Mouse (Mus musculus) 3T3-L1 (cell line): ENCODE results near the gene Taf1a.
"Not testable (repeated sequence)": the region's sequence is repeated elsewhere in the genome, so short reads cannot be mapped to it uniquely, and the experiment has no call there.

ENCODE experiments used
- DNase-seq: peaks from one replicate; pipeline ENCODE4 v3.0.0-alpha.2; 2015; ENCODE audit warnings: low read depth, low spot score

The Taf1a gene

GRCm38 (mm10) chr1:183388426-183389406 is at the start of gene Taf1a:
Taf1a (plus strand) TSS chr1:183388981.
- DNase-seq, result peak; percentile 98

- DNase-seq, result not testable (repeated sequence)
Observed at GRCm38 (mm10) chr1:183342902-183343301, 45.9 kb upstream of the Taf1a start.

GRCm38 (mm10) chr1:183344886-183345816 is 43.6 kb upstream of the Taf1a start:
- DNase-seq, result peak; percentile 90

GRCm38 (mm10) chr1:183345817-183346195 is 43.0 kb upstream of the Taf1a start:
- peak; percentile 11 for DNase-seq

GRCm38 (mm10) chr1:183349840-183350239 is 38.9 kb upstream of the Taf1a start:
- peak; percentile 95 for DNase-seq

GRCm38 (mm10) chr1:183358901-183359300 is 29.9 kb upstream of the Taf1a start:
- no peak for DNase-seq

GRCm38 (mm10) chr1:183362301-183362700 is 26.5 kb upstream of the Taf1a start:
- DNase-seq, result no peak

GRCm38 (mm10) chr1:183362729-183363576 is 25.8 kb upstream of the Taf1a start:
- DNase-seq, result no peak

GRCm38 (mm10) chr1:183363577-183363867 is 25.3 kb upstream of the Taf1a start:
- no peak for DNase-seq

- no peak for DNase-seq
Observed at GRCm38 (mm10) chr1:183366361-183366760, 22.4 kb upstream of the Taf1a start.

- peak; percentile 29 for DNase-seq
Observed at GRCm38 (mm10) chr1:183368601-183369400, 20.0 kb upstream of the Taf1a start.

GRCm38 (mm10) chr1:183369427-183370014 is 19.3 kb upstream of the Taf1a start, which contains the start of gene Mia3:
Mia3 (minus strand) TSS chr1:183369553.
- peak; percentile 98 for DNase-seq

GRCm38 (mm10) chr1:183374728-183375127 is 14.1 kb upstream of the Taf1a start:
- no peak for DNase-seq

GRCm38 (mm10) chr1:183377045-183377444 is 11.7 kb upstream of the Taf1a start:
- DNase-seq, result no peak

- DNase-seq, result peak; percentile 67
Observed at GRCm38 (mm10) chr1:183378321-183378941, 10.3 kb upstream of the Taf1a start.

- not testable (repeated sequence) for DNase-seq
Observed at GRCm38 (mm10) chr1:183379376-183379775, 9.4 kb upstream of the Taf1a start.

- DNase-seq, result peak; percentile 69
Observed at GRCm38 (mm10) chr1:183381816-183382215, 7.0 kb upstream of the Taf1a start.

GRCm38 (mm10) chr1:183382621-183383020 is 6.2 kb upstream of the Taf1a start:
- DNase-seq, result no peak

GRCm38 (mm10) chr1:183387421-183387820 is 1.4 kb upstream of the Taf1a start:
- not testable (repeated sequence) for DNase-seq
